Mouse (Mus musculus): ENCODE measurements around the gene Grik4. TPM values are rescaled to one million over a fixed set of nuclear protein-coding genes. Genes with fewer than 3 reads are reported as not detected.

Gene Grik4
- polyA plus RNA-seq, 1 experiment from 2014 or later = 0.43 TPM

DNA sequence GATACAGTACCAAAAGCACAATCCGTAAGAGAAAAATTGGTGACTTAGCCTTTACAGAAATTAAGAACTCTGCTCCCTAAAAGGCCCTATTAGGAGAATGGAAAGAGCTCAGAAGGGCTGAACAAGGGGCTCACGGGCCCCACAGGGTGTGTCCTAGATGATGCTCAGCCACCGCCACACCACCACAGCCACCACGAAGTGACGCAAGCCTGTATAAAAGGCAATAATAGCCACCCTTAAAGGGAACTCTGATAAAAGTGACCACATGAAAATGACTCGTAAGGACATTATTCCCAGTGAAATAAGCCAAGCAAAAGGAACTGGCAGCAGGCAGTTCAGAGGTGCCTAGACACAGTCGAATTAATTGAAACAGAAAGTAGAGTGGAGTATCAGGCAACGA lies 63.3 kb downstream of the Grik4 start:
- no peak overlapping the region for H3K27ac ChIP-seq (ENCODE audit: low read depth, low read length)
- no peak overlapping the region for H3K4me2 ChIP-seq
- no peak for ATAC-seq (replicated peaks; ENCODE audit: insufficient number of reproducible peaks, low FRiP score, low TSS enrichment)
- peaks cover under 1% of the 10 kb centered on the region; the same call in 1 of the 2 replicates for H3K4me1 ChIP-seq (ENCODE audit: control insufficient read depth, insufficient read depth, low read length)
- H3K27me3 ChIP-seq (ENCODE audit: control insufficient read depth, insufficient read depth, low read length) = peaks cover 21% of the 10 kb centered on the region
- H3K9ac ChIP-seq (ENCODE audit: low read depth, low read length) = no peak overlapping the region
- 71% methylated on average over 8 of the region's 8 CpGs for WGBS (ENCODE audit: insufficient replicate concordance)
- H3K9me3 ChIP-seq (replicated peaks; ENCODE audit: control insufficient read depth, low read length) = no peaks in the 10 kb centered on the region
- H3K36me3 ChIP-seq (ENCODE audit: control insufficient read depth, insufficient read depth, low read length) = no peaks in the 10 kb centered on the region
- H3K4me3 ChIP-seq (ENCODE audit: low read depth, low read length) = no peak overlapping the region

DNA sequence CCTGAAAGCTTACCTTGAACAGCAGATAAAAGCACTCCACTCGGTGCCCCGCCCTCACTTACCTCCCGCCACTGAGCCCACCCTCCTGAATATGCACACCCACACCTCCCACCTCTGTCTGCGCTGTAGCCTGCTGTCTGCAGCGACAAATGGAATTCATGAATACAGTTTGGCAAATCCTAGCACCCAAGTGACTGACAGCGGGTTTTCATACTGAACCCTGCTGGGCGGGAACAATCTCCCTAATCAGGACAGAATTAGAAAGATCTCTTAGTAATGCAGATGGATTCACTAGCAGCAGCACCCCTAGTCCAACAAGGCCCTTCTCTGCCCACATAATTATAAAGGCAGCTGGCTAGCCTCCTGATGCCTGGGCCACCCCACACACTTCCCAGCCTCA lies 65.9 kb downstream of the Grik4 start:
- no peak overlapping the region for H3K9ac ChIP-seq (ENCODE audit: low read depth, low read length)
- no peak overlapping the region for H3K4me2 ChIP-seq
- no peaks in the 10 kb centered on the region for H3K36me3 ChIP-seq (ENCODE audit: control insufficient read depth, insufficient read depth, low read length)
- H3K4me1 ChIP-seq (ENCODE audit: control insufficient read depth, insufficient read depth, low read length) = no peaks in the 10 kb centered on the region
- no peak overlapping the region for H3K27ac ChIP-seq (ENCODE audit: low read depth, low read length)
- 21% methylated on average over 7 of the region's 7 CpGs for WGBS (ENCODE audit: insufficient replicate concordance)
- peaks cover 18% of the 10 kb centered on the region for H3K27me3 ChIP-seq (ENCODE audit: control insufficient read depth, insufficient read depth, low read length)
- no peak overlapping the region for H3K4me3 ChIP-seq (ENCODE audit: low read depth, low read length)
- no peak for ATAC-seq (replicated peaks; ENCODE audit: insufficient number of reproducible peaks, low FRiP score, low TSS enrichment)
- H3K9me3 ChIP-seq (replicated peaks; ENCODE audit: control insufficient read depth, low read length) = no peaks in the 10 kb centered on the region

DNA sequence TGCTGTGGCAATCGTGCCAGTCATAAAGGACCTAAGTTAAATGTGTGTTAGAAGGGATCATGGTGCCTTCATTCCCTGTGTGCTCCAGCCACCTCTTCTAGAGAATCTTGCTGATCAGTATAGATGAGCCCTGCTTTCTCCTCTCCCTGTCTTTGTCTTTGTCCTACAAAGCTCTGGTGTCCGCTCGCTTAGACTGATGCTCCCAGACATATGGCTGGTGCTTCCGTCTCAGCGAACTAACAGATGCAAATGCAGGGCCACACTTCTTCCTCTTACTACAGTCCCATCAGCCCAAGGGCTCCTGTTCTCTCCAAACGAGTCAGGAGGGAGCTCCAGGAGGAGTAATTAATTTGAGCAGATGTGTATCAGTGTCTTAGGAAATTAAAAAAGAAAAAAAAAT lies 71.4 kb downstream of the Grik4 start:
- peaks cover 8% of the 10 kb centered on the region for H3K27me3 ChIP-seq (ENCODE audit: control insufficient read depth, insufficient read depth, low read length)
- no peaks in the 10 kb centered on the region for H3K4me1 ChIP-seq (ENCODE audit: control insufficient read depth, insufficient read depth, low read length)
- H3K27ac ChIP-seq (ENCODE audit: low read depth, low read length) = no peak overlapping the region
- 76% methylated on average over 6 of the region's 6 CpGs for WGBS (ENCODE audit: insufficient replicate concordance)
- no peak overlapping the region for H3K4me3 ChIP-seq (ENCODE audit: low read depth, low read length)
- no peaks in the 10 kb centered on the region for H3K36me3 ChIP-seq (ENCODE audit: control insufficient read depth, insufficient read depth, low read length)
- H3K4me2 ChIP-seq = no peak overlapping the region
- H3K9ac ChIP-seq (ENCODE audit: low read depth, low read length) = no peak overlapping the region
- no peak for ATAC-seq (replicated peaks; ENCODE audit: insufficient number of reproducible peaks, low FRiP score, low TSS enrichment)
- H3K9me3 ChIP-seq (replicated peaks; ENCODE audit: control insufficient read depth, low read length) = no peaks in the 10 kb centered on the region

DNA sequence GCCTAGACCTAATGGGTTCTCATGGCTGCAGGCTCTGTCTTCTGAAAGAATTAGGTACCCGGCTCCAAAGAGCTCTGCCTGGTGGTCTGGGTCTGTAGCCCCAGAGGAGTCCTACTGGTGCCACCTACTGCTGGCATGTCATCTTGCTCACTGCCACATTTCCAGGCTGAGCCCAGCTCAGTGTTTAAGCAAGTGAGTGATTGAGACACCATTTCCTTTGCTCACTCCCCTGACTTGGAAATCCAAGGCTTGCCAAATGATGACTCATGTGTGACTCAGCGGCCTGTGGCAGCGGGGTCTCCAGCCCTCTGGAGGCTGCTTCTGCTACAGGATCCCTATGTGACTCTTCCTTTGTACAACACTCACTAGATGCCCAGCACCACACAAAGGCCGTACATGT lies 72.6 kb downstream of the Grik4 start:
- no peaks in the 10 kb centered on the region for H3K4me1 ChIP-seq (ENCODE audit: control insufficient read depth, insufficient read depth, low read length)
- no peak for ATAC-seq (replicated peaks; ENCODE audit: insufficient number of reproducible peaks, low FRiP score, low TSS enrichment)
- H3K36me3 ChIP-seq (ENCODE audit: control insufficient read depth, insufficient read depth, low read length) = no peaks in the 10 kb centered on the region
- no peak overlapping the region for H3K9ac ChIP-seq (ENCODE audit: low read depth, low read length)
- WGBS (ENCODE audit: insufficient replicate concordance) = 76% methylated on average over 4 of the region's 4 CpGs
- H3K27me3 ChIP-seq (ENCODE audit: control insufficient read depth, insufficient read depth, low read length) = peaks cover 9% of the 10 kb centered on the region
- no peak overlapping the region for H3K27ac ChIP-seq (ENCODE audit: low read depth, low read length)
- no peak overlapping the region for H3K4me3 ChIP-seq (ENCODE audit: low read depth, low read length)
- H3K4me2 ChIP-seq = no peak overlapping the region
- no peaks in the 10 kb centered on the region for H3K9me3 ChIP-seq (replicated peaks; ENCODE audit: control insufficient read depth, low read length)

DNA sequence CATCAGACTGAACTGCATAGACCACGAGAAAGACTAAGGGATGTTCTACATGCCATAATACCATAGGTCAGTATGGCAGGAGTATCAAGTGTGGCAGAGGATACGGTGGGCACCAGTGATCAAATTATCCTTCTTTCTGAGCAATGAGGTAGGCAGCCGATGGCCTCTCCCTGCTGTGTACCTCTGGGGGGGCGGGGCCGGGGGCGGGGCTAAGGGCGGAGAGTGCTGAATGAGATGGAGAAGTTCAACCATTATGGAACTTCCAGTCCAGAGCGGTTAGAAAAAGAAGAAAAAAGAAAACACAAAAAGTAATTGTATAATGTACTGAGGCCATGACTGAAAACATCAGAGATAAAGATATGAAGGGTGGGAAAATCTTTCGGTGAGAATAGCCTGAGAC lies 74.0 kb downstream of the Grik4 start:
- Histone ChIP-seq H3K9ac (ENCODE audit: low read depth, low read length) (no peak overlapping the region), H3K4me3 (ENCODE audit: low read depth, low read length) (no peak overlapping the region), H3K27me3 (ENCODE audit: control insufficient read depth, insufficient read depth, low read length) (peaks cover 9% of the 10 kb centered on the region; the same call in 1 of the 2 replicates), H3K4me2 (no peak overlapping the region), H3K36me3 (ENCODE audit: control insufficient read depth, insufficient read depth, low read length) (no peaks in the 10 kb centered on the region), H3K9me3 (replicated peaks; ENCODE audit: control insufficient read depth, low read length) (no peaks in the 10 kb centered on the region), H3K4me1 (ENCODE audit: control insufficient read depth, insufficient read depth, low read length) (peaks cover 4% of the 10 kb centered on the region; the same call in 1 of the 2 replicates), H3K27ac (ENCODE audit: low read depth, low read length) (no peak overlapping the region)
- no peak for ATAC-seq (replicated peaks; ENCODE audit: insufficient number of reproducible peaks, low FRiP score, low TSS enrichment)
- WGBS (ENCODE audit: insufficient replicate concordance) = 50% methylated on average over 9 of the region's 9 CpGs

DNA sequence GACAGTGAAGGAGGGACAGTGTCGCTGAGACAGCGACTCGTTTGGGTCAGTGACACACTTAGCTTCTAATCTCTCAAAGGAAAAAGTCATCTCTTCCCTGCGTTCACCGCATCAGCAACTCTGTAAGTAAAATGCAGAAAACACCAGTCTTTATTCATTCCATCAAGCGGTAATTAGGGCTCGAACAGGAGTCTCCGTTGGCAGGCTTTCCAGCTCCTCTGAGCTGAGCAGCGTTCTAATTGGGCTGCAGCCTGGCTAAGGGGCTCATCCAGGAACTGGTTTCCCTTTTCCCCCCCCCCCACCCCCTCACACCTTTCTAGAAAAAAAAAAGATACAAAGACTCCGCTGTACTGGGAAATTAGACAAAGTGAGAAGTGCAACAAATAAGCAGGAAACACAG lies 75.8 kb downstream of the Grik4 start:
- Histone ChIP-seq H3K9ac (ENCODE audit: low read depth, low read length) (no peak overlapping the region), H3K36me3 (ENCODE audit: control insufficient read depth, insufficient read depth, low read length) (no peaks in the 10 kb centered on the region), H3K4me1 (ENCODE audit: control insufficient read depth, insufficient read depth, low read length) (peaks cover 4% of the 10 kb centered on the region; the same call in 1 of the 2 replicates), H3K4me2 (no peak overlapping the region), H3K27ac (ENCODE audit: low read depth, low read length) (no peak overlapping the region), H3K9me3 (replicated peaks; ENCODE audit: control insufficient read depth, low read length) (no peaks in the 10 kb centered on the region), H3K4me3 (ENCODE audit: low read depth, low read length) (no peak overlapping the region), H3K27me3 (ENCODE audit: control insufficient read depth, insufficient read depth, low read length) (peaks cover 9% of the 10 kb centered on the region; the same call in 1 of the 2 replicates)
- WGBS (ENCODE audit: insufficient replicate concordance) = 65% methylated on average over 10 of the region's 10 CpGs
- no peak for ATAC-seq (replicated peaks; ENCODE audit: insufficient number of reproducible peaks, low FRiP score, low TSS enrichment)

DNA sequence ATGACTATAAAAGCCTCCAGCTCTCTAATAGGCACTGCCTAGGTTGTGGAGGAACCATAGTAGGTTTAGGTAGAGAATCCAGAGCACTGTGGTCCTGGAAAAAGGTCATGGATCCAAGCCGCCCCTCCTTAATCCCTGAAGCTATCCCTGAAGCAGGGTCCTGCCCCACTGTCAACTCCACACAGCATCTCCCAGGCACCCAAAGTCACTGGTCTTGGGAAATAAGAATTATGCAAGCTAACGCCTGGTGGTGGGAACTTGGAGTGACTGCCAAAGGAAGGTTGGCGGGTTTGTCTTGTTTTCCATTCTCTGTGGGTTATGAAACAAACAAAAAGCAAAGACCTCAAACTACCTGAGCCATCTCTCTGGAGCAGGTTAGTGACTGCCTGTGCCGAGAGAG lies 77.6 kb downstream of the Grik4 start:
- no peak overlapping the region for H3K9ac ChIP-seq (ENCODE audit: low read depth, low read length)
- no peaks in the 10 kb centered on the region for H3K36me3 ChIP-seq (ENCODE audit: control insufficient read depth, insufficient read depth, low read length)
- no peak overlapping the region for H3K27ac ChIP-seq (ENCODE audit: low read depth, low read length)
- H3K27me3 ChIP-seq (ENCODE audit: control insufficient read depth, insufficient read depth, low read length) = peaks cover 9% of the 10 kb centered on the region; the same call in 1 of the 2 replicates
- no peak for ATAC-seq (replicated peaks; ENCODE audit: insufficient number of reproducible peaks, low FRiP score, low TSS enrichment)
- H3K4me1 ChIP-seq (ENCODE audit: control insufficient read depth, insufficient read depth, low read length) = peaks cover 4% of the 10 kb centered on the region; the same call in 1 of the 2 replicates
- H3K9me3 ChIP-seq (replicated peaks; ENCODE audit: control insufficient read depth, low read length) = no peaks in the 10 kb centered on the region
- WGBS (ENCODE audit: insufficient replicate concordance) = 78% methylated on average over 4 of the region's 4 CpGs
- no peak overlapping the region for H3K4me3 ChIP-seq (ENCODE audit: low read depth, low read length)
- no peak overlapping the region for H3K4me2 ChIP-seq

DNA sequence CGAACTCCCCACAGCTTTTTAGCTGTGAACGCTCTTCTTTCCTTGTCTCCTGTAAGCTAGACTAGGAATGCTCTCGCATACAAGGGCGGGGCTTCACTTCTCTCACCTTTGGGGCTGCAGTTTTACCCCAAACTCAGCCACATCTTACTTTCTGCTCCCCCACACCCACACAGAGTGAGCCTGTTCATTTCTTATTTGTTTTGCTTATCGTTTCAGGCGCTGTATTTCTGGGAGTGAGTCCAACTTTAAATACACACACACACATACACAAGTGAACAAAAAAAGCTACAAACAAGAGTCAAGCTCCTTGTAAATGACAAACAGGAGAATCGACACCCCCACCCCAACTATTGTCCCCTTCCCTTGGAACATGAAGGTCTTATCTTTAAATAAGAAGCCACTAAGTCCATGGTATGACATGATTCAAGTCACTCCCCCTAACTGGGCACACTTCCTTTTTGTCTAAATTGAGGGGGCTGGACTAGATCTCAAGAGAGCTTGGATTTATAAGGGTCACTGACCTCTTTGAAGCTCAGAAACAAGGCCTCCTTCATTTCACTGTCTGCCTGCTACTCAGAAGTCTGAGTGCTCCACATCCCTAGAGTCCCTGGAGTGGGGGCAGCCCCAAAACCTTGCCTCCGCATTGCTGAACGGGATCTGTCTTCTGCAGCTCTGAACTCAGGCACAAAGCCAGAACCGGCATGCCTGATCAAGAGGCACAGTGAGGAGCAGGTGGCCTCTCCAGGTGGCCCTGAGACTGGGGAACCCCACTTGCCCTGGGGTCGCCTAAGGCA lies 79.1 kb downstream of the Grik4 start:
- Histone ChIP-seq H3K9ac (ENCODE audit: low read depth, low read length) (no peak overlapping the region), H3K4me2 (no peak overlapping the region), H3K4me3 (ENCODE audit: low read depth, low read length) (no peak overlapping the region), H3K36me3 (ENCODE audit: control insufficient read depth, insufficient read depth, low read length) (no peaks in the 10 kb centered on the region), H3K9me3 (replicated peaks; ENCODE audit: control insufficient read depth, low read length) (no peaks in the 10 kb centered on the region), H3K4me1 (ENCODE audit: control insufficient read depth, insufficient read depth, low read length) (peaks cover 4% of the 10 kb centered on the region; the same call in 1 of the 2 replicates), H3K27me3 (ENCODE audit: control insufficient read depth, insufficient read depth, low read length) (peaks cover 9% of the 10 kb centered on the region; the same call in 1 of the 2 replicates), H3K27ac (ENCODE audit: low read depth, low read length) (no peak overlapping the region)
- ATAC-seq (replicated peaks; ENCODE audit: insufficient number of reproducible peaks, low FRiP score, low TSS enrichment) = peak; percentile 42; the same call in 1 of the 2 replicates
- WGBS (ENCODE audit: insufficient replicate concordance) = 54% methylated on average over 11 of the region's 11 CpGs

DNA sequence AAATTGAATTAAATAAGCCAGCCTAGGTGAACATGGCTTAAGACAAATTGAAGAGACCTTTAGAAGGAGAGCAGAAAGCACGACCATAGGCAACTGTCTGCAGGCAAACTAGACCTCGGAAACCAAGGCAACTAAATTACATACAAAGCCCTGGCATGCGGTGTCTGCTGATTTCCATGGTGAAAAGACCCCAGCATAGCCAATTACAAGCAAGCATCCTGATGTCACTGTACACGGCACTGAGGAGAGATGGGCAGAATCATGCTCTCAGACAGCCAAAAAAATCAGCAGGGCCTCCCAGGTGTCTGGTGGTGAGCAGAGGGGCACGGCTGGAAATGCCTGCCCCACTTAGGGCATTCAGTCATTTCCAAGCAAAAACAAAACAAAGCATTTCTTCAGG lies 80.9 kb downstream of the Grik4 start:
- Histone ChIP-seq H3K9me3 (replicated peaks; ENCODE audit: control insufficient read depth, low read length) (no peaks in the 10 kb centered on the region), H3K36me3 (ENCODE audit: control insufficient read depth, insufficient read depth, low read length) (no peaks in the 10 kb centered on the region), H3K27ac (ENCODE audit: low read depth, low read length) (no peak overlapping the region), H3K9ac (ENCODE audit: low read depth, low read length) (no peak overlapping the region), H3K4me3 (ENCODE audit: low read depth, low read length) (no peak overlapping the region), H3K27me3 (ENCODE audit: control insufficient read depth, insufficient read depth, low read length) (peaks cover 5% of the 10 kb centered on the region; the same call in 1 of the 2 replicates), H3K4me2 (no peak overlapping the region), H3K4me1 (ENCODE audit: control insufficient read depth, insufficient read depth, low read length) (peaks cover 4% of the 10 kb centered on the region; the same call in 1 of the 2 replicates)
- WGBS (ENCODE audit: insufficient replicate concordance) = 72% methylated on average over 5 of the region's 5 CpGs
- no peak for ATAC-seq (replicated peaks; ENCODE audit: insufficient number of reproducible peaks, low FRiP score, low TSS enrichment)
